Mouse (Mus musculus): ENCODE data around the gene Bcl6b. TPM values are rescaled to one million over a fixed set of nuclear protein-coding genes. Genes with fewer than 3 reads are reported as not detected.

Gene Bcl6b
- polyA plus RNA-seq, 1 experiment from 2014 or later = 13.0 TPM

MicroRNAs within 50 kb of the gene (microRNA counts, 519-probe panel; counts per million panel counts)
- microRNA mmu-miR-195 (19.3 counts per million), microRNA mmu-miR-497 (2,196 counts per million, percentile 30 among the panel's probes with 10 or more counts)

Small RNA genes lying within 50 kb of the gene (microRNA-seq; reads per million reads assigned to microRNA genes)
- gene Mir195a (ENCODE audit: borderline number of aligned reads) (1,329 reads per million, percentile 78 among the genes with 10 or more reads in this experiment), gene Mir497 (ENCODE audit: borderline number of aligned reads) (not detected), gene Mir497b (ENCODE audit: borderline number of aligned reads) (not detected)

Other genes starting within 250 kb of the Bcl6b start
- 37.4 and 39.2 TPM in 2 replicates for gene Ctdnep1, start 248.6 kb downstream of the Bcl6b start, polyA plus RNA-seq (2014; fragmentation: Nextera tagmentation; extraction: Ambion mirVana)
- 109 and 116 TPM in 2 replicates for gene Elp5, start 247.3 kb downstream of the Bcl6b start, polyA plus RNA-seq (2014; fragmentation: Nextera tagmentation; extraction: Ambion mirVana)
- gene Gabarap, start 238.7 kb downstream of the Bcl6b start, polyA plus RNA-seq (2014; fragmentation: Nextera tagmentation; extraction: Ambion mirVana) = 577 and 590 TPM in 2 replicates
- gene Phf23, start 234.0 kb downstream of the Bcl6b start, polyA plus RNA-seq (2014; fragmentation: Nextera tagmentation; extraction: Ambion mirVana) = 47.0 and 49.3 TPM in 2 replicates
- 30.8 and 36.2 TPM in 2 replicates for gene Dvl2, start 229.2 kb downstream of the Bcl6b start, polyA plus RNA-seq (2014; fragmentation: Nextera tagmentation; extraction: Ambion mirVana)
- 90.0 and 95.5 TPM in 2 replicates for gene Acadvl, start 214.4 kb downstream of the Bcl6b start, polyA plus RNA-seq (2014; fragmentation: Nextera tagmentation; extraction: Ambion mirVana)
- 7.3 and 8.4 TPM in 2 replicates for gene Dlg4, start 212.9 kb downstream of the Bcl6b start, polyA plus RNA-seq (2014; fragmentation: Nextera tagmentation; extraction: Ambion mirVana)
- gene Asgr1, start 175.7 kb downstream of the Bcl6b start, polyA plus RNA-seq (2014; fragmentation: Nextera tagmentation; extraction: Ambion mirVana) = 2.0 and 2.2 TPM in 2 replicates
- 0.32 TPM in 1 of 2 replicates, not detected in the other for gene Asgr2, start 137.2 kb downstream of the Bcl6b start, polyA plus RNA-seq (2014; fragmentation: Nextera tagmentation; extraction: Ambion mirVana)
- 0.79 and 2.1 TPM in 2 replicates for gene Mgl2, start 99.5 kb downstream of the Bcl6b start, polyA plus RNA-seq (2014; fragmentation: Nextera tagmentation; extraction: Ambion mirVana)
- 1.5 and 2.3 TPM in 2 replicates for gene Clec10a, start 73.6 kb downstream of the Bcl6b start, polyA plus RNA-seq (2014; fragmentation: Nextera tagmentation; extraction: Ambion mirVana)
- 2.9 and 3.0 TPM in 2 replicates for gene Slc16a11, start 17.0 kb downstream of the Bcl6b start, polyA plus RNA-seq (2014; fragmentation: Nextera tagmentation; extraction: Ambion mirVana)
- gene Slc16a13, start 8.7 kb downstream of the Bcl6b start, polyA plus RNA-seq (2014; fragmentation: Nextera tagmentation; extraction: Ambion mirVana) = 4.2 and 5.8 TPM in 2 replicates
- 149 and 172 TPM in 2 replicates for gene 0610010K14Rik, start 8.1 kb upstream of the Bcl6b start, polyA plus RNA-seq (2014; fragmentation: Nextera tagmentation; extraction: Ambion mirVana)
- 9.9 and 12.2 TPM in 2 replicates for gene Gm21988, start 10.0 kb upstream of the Bcl6b start, polyA plus RNA-seq (2014; fragmentation: Nextera tagmentation; extraction: Ambion mirVana)
- 182 and 204 TPM in 2 replicates for gene Rnasek, start 10.0 kb upstream of the Bcl6b start, polyA plus RNA-seq (2014; fragmentation: Nextera tagmentation; extraction: Ambion mirVana)
- gene Alox12, start 25.6 kb upstream of the Bcl6b start, polyA plus RNA-seq (2014; fragmentation: Nextera tagmentation; extraction: Ambion mirVana) = 5.8 and 6.4 TPM in 2 replicates
- gene Alox12e, start 92.8 kb upstream of the Bcl6b start, polyA plus RNA-seq (2014; fragmentation: Nextera tagmentation; extraction: Ambion mirVana) = 1.9 and 2.1 TPM in 2 replicates
- gene Alox15, start 122.2 kb upstream of the Bcl6b start, polyA plus RNA-seq (2014; fragmentation: Nextera tagmentation; extraction: Ambion mirVana) = 1.1 and 2.2 TPM in 2 replicates
- 29.8 and 36.2 TPM in 2 replicates for gene Pelp1, start 180.2 kb upstream of the Bcl6b start, polyA plus RNA-seq (2014; fragmentation: Nextera tagmentation; extraction: Ambion mirVana)
- 19.0 and 24.1 TPM in 2 replicates for gene Arrb2, start 202.8 kb upstream of the Bcl6b start, polyA plus RNA-seq (2014; fragmentation: Nextera tagmentation; extraction: Ambion mirVana)
- 37.0 and 40.6 TPM in 2 replicates for gene Med11, start 222.1 kb upstream of the Bcl6b start, polyA plus RNA-seq (2014; fragmentation: Nextera tagmentation; extraction: Ambion mirVana)
- 0.31 and 0.85 TPM in 2 replicates for gene Zmynd15, start 229.6 kb upstream of the Bcl6b start, polyA plus RNA-seq (2014; fragmentation: Nextera tagmentation; extraction: Ambion mirVana)
- 5.7 and 6.0 TPM in 2 replicates for gene Cxcl16, start 230.2 kb upstream of the Bcl6b start, polyA plus RNA-seq (2014; fragmentation: Nextera tagmentation; extraction: Ambion mirVana)